Mouse (Mus musculus): ENCODE results near the gene Ccdc28b.

GRCm38 (mm10) chr4:129650359-129650758 lies 26.6 kb upstream of the Ccdc28b start:
- TF ChIP-seq CTCF (conservative IDR thresholded peaks at IDR 0.05; ENCODE audit: low read length), result no peak
- no peak for TF ChIP-seq NANOG (IDR thresholded peaks at IDR 0.05; ENCODE audit: borderline replicate concordance, low read length)
- no peak for TF ChIP-seq POU5F1 (IDR thresholded peaks at IDR 0.05; ENCODE audit: borderline replicate concordance, low read length)
